Mouse (Mus musculus) kidney, postnatal 14 days (tissue): ENCODE measurements around the gene Miga1.

ENCODE experiments used
- DNase-seq: peaks from one replicate; pipeline ENCODE4 v3.0.0; 2022; ENCODE audit warnings: mixed read lengths

Gene Miga1

DNA sequence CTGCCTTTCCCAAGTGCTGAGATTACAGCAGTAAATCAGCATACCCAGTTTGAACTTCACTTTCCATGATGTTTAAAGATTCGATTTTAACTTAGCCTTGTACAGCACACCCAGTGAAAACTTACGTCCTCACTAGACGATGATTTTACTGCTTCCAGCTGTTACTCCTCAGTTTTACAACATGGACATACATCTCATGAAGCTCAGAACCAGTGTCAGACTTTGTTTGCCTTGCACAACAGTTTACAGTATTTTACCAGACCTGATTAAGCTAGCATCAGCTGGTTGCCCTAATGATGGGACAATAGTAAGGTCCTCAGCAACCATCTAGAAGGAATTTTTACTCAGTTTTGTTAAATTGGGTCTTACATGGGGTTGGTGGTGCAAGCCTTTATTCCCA, 99.1 kb downstream of the Miga1 start:
- no peak for DNase-seq

DNA sequence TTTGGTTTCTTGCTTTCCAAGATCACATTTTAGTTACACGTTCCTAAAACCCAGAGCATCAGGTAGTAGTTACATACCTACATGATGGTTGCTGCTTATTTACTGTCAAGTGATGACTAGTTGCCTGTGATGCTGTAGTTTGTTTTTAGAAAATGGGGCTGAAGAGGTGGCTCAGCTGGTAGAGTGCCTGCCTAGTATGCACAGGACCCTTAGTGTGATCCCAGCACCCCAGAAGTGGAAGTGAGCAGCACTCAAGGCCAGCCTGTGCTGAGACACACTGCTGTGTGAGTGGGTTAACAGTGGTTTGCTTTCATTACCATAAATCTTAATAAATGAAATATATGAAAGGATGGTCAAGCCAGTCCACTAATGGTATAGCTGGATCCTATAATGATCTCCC, 100.6 kb downstream of the Miga1 start:
- no peak for DNase-seq

DNA sequence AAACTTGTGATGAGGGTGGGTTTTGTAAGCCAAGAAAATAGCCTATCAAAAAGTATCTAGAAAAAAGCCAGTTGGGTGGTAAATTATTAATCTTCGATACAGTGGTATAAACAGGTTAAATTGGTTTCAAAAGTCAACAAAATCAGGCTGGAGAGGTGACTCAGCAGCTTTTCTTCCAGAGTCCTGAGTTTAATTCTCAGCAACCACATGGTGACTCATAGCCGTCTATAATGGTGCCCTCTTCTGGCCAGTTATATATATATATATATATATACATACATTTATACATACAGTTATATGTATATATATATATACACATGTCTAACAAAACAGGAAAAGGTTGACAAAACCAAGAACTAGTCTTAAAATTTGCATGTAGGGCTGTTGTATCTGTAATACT, 101.4 kb downstream of the Miga1 start:
- peak; percentile 48 for DNase-seq

DNA sequence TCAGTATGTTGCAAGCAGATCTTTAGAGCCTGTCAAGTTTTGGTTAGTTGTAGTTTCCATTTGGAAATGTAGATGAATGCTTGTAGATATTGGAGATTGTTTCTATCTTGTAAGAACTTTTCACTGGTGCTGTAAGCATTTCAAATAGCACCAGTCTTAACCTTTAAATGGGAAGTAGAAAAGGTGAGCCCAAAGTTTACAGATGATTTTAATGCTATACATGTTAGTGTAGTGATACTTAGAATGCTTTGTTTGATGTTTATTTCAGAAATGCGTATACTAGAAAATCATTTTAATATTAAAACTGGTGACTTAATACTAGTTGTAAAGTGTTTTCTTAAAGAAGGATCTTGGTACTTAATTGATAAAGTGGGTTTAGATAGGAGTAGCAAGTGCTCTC, 104.4 kb downstream of the Miga1 start:
- no peak for DNase-seq

DNA sequence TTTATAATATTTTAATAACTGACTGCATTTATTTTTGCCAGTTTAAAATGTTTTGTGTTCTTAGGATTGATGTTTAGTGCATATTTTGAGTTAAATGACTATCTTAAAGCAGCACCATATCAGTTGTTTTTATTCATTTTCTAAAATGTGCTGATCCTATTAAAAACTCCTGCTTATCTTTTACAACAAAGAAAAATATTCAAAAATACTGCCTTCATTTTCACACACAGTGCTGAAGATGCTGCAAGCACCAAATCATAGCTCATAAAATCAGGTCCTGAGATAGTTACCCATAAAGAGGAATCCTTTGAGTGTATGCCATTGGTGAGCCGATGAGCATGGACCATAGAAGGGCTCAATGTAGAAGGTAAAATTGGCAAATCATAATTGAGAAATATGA, 105.0 kb downstream of the Miga1 start:
- DNase-seq, result no peak

DNA sequence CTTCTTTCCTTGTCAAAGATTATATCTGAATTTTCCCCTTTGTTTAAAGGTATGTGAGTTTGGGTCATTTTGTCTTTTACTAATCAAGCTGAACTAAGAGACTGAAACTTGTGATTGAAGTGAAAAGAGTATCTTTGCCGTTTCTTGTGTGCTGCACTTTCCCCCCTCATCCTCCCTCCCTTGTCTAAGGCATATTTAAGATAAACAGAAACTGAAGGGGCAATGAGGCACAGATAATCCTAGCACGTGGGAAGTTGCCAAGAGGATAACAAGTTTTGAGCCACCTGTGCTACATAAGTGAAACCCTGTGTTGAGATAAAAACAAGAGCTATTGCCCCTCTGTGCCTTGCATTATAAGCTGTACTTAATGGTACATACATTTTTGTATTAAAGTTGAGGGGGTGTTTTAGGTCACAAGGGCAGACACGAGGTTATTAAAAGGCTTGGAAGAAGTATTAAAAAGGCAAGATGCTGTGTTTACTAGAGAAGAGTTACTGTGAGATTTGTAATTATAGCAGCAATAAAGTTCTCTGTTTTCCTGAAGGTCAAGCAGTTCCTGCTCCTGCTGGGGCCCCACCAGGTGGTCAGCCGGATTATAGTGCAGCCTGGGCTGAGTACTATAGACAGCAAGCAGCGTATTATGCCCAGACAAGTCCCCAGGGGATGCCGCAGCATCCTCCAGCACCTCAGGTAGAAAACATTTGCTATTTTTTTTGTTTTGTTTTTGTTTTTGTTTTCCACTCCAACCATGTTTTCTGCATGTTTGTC, 108.7 kb downstream of the Miga1 start:
- DNase-seq, result no peak

DNA sequence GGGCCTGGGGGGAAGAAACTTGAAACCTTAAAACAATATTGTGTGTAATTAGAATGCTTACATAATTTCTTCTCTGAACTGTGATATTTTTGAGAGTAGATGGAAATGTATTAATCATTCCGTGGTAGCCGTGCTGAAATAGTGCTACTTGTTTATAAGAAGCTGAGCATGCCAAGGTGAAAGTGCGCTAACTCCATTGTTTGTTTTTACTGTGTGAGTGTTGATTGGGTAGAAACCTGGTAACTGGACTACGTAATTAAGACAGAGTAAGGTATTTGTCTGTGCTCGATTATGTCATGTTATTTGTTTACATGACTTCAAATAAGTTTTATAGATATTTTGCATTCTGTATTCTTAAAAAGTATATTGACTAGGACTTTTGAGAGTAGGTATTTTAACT, 110.9 kb downstream of the Miga1 start:
- DNase-seq, result no peak

DNA sequence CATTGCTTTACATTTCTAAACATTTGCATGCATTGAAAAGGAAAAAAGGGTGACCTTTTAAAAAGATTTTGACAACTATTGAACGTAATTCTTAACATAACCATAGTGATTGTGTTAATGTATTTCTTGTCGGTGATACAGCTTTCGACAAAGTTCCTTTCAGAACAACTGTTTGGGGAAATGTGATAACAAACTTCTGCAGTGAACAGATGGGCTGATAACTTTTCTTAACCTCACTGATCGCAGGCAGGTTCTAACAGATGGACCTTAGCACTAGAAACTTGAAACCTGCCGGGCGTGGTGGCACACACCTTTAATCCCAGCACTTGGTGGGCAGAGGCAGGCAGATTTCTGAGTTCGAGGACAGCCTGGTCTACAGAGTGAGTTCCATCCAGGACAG, 111.4 kb downstream of the Miga1 start:
- no peak for DNase-seq

DNA sequence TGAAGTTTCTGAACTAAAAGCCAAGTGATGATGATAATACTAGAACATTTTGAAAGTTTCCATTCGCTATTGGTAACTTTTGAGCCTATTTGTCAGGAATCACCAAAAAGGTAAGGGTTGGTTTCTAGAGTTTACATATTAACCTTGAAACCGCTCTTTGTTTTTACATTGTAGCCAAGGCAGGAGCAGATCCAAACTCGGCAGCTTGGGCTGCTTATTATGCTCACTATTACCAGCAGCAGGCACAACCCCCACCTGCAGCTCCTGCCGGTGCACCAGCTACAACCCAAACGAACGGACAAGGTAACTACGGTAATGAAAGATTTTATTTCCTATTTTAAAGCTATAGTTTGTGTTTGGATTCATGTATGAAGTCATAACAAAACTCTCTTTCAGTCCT, 114.3 kb downstream of the Miga1 start:
- DNase-seq, result no peak

DNA sequence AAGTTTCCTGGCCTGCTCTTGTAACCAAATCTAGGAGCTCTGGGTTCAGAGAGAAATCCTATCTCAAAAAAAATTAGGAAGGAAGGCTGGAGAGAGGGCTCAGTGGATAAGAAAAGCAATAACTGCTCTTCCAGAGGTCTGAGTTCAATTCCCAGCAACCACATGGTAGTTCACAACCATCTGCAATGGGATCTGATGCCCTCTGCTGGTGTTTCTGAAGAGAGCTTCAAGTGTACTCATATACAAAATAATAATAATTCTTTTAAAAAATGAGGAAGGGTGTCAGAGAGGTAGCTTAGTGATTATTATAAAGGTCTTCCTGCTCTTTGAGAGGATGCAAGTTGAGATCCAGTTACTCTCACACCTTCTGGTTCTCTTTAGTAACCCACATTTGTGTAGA, 115.3 kb downstream of the Miga1 start:
- no peak for DNase-seq
